Comparison of ENCODE assay signal across 13 mouse cellular contexts in the genomic region with DNA sequence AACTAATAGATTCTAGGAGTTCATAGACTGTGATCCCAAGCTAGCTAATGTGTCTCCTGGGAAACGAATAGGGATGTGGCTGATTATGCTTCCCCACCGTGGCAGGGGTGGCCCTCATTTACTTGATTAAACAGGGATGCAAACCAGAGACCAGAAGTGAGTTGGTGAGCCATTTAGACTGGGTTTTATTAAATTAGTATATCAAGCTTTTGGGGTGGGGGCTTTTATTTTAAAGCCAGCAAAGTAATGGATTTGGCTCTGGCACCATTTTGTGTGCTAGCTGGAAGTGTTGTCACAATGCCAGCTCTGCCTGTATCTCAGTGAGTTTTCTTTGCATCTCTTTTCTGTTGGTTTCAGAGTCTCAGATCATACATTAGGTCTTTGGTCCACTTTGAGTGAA. TPM values are rescaled to one million over a fixed set of nuclear protein-coding genes. Genes with fewer than 3 reads are reported as not detected.
DNase-seq lines count a peak whose midpoint lies in the region; ATAC-seq and TF ChIP-seq lines count a peak whose summit lies in the region.
"Had no signal": no experiment of that assay in that cellular context is flagged by ENCODE, and none has a peak within 500 bp of the region (broad histone marks: within the 10 kb centered on the region; RNA-seq: fewer than 3 reads in every experiment).

No protein-coding gene starts in this region.

- TF ChIP-seq POLR2A in heart, adult 2 months (IDR thresholded peaks at IDR 0.05; ENCODE audit: insufficient read depth, low read depth, low read length), result no peak

- H3K9ac ChIP-seq in heart, embryonic 13.5 days, result no peak overlapping the region
- H3K9ac ChIP-seq in heart, adult 2 months (ENCODE audit: low read depth, low read length), result no peak overlapping the region
- H3K9ac ChIP-seq in midbrain, embryonic 13.5 days (replicated peaks), result no peak overlapping the region
- no peak overlapping the region for H3K9ac ChIP-seq in midbrain, embryonic 15.5 days
- H3K9ac ChIP-seq in forebrain, embryonic 15.5 days (replicated peaks), result no peak overlapping the region
- peak overlapping the region; percentile 56 for H3K9ac ChIP-seq in liver, embryonic 14.5 days (replicated peaks)
- H3K9ac ChIP-seq: kidney, embryonic 15.5 days had no signal

- H3K27me3 ChIP-seq in heart, embryonic 13.5 days (replicated peaks), result no peaks in the 10 kb centered on the region
- no peaks in the 10 kb centered on the region for H3K27me3 ChIP-seq in heart, adult 2 months (ENCODE audit: control insufficient read depth, insufficient read depth, low read length)
- H3K27me3 ChIP-seq in midbrain, embryonic 13.5 days, result no peaks in the 10 kb centered on the region
- no peaks in the 10 kb centered on the region for H3K27me3 ChIP-seq in midbrain, embryonic 15.5 days (replicated peaks)
- no peaks in the 10 kb centered on the region for H3K27me3 ChIP-seq in forebrain, embryonic 15.5 days
- H3K27me3 ChIP-seq in liver, embryonic 14.5 days (ENCODE audit: control insufficient read depth, insufficient read depth, low read length), result no peaks in the 10 kb centered on the region
- H3K27me3 ChIP-seq: kidney, embryonic 15.5 days had no signal

- DNase-seq in heart, adult 2 months, result no peak
- DNase-seq in liver, embryonic 14.5 days (ENCODE audit: low read depth in 3 of 3, low spot score in 3 of 3), result no peak
- no peak for DNase-seq in natural killer cell, adult 2 months (ENCODE audit: low spot score in 2 of 2)
- DNase-seq in thymus, postnatal 36 days, result no peak
- DNase-seq: cerebellum, adult 9-10 months; lung, postnatal 36 days; right cerebral cortex, postnatal 14 days; thymus, postnatal 25 days had no signal

- H3K27ac ChIP-seq in heart, embryonic 13.5 days (replicated peaks), result no peak overlapping the region
- no peak overlapping the region for H3K27ac ChIP-seq in heart, adult 2 months
- 0 out of 2 replicates have a peak overlapping the region, but pooled peaks have one; percentile 25 for H3K27ac ChIP-seq in midbrain, embryonic 13.5 days
- H3K27ac ChIP-seq in midbrain, embryonic 15.5 days, result no peak overlapping the region
- H3K27ac ChIP-seq in forebrain, embryonic 15.5 days (replicated peaks), result peak overlapping the region; percentile 60
- peak overlapping the region; percentile 86 for H3K27ac ChIP-seq in liver, embryonic 14.5 days
- H3K27ac ChIP-seq: kidney, embryonic 15.5 days had no signal

- H3K36me3 ChIP-seq in heart, embryonic 13.5 days, result peaks cover under 1% of the 10 kb centered on the region; the same call in 1 of the 2 replicates
- no peaks in the 10 kb centered on the region for H3K36me3 ChIP-seq in heart, adult 2 months (ENCODE audit: control insufficient read depth, insufficient read depth, low read length)
- peaks cover 7% of the 10 kb centered on the region; the same call in 1 of the 2 replicates for H3K36me3 ChIP-seq in midbrain, embryonic 13.5 days
- H3K36me3 ChIP-seq in midbrain, embryonic 15.5 days (replicated peaks), result no peaks in the 10 kb centered on the region; the same call in 1 of the 2 replicates
- H3K36me3 ChIP-seq in forebrain, embryonic 15.5 days, result no peaks in the 10 kb centered on the region; the same call in 1 of the 2 replicates
- peaks cover 4% of the 10 kb centered on the region; the same call in 1 of the 2 replicates for H3K36me3 ChIP-seq in liver, embryonic 14.5 days (replicated peaks; ENCODE audit: control insufficient read depth, insufficient read depth, low read depth)

- no peaks in the 10 kb centered on the region for H3K79me2 ChIP-seq in heart, adult 2 months (replicated peaks; ENCODE audit: control insufficient read depth, insufficient read depth, low read length)

- no peaks in the 10 kb centered on the region for H3K9me3 ChIP-seq in heart, embryonic 13.5 days
- H3K9me3 ChIP-seq in midbrain, embryonic 13.5 days, result no peaks in the 10 kb centered on the region
- no peaks in the 10 kb centered on the region for H3K9me3 ChIP-seq in midbrain, embryonic 15.5 days
- no peaks in the 10 kb centered on the region for H3K9me3 ChIP-seq in forebrain, embryonic 15.5 days
- H3K9me3 ChIP-seq in liver, embryonic 14.5 days (ENCODE audit: control insufficient read depth, low read length), result 0 out of 2 replicates have a peak, but pooled peaks cover 2% of the 10 kb centered on the region

- no peak for ATAC-seq in heart, embryonic 13.5 days (ENCODE audit: extremely low read depth, insufficient number of reproducible peaks, low FRiP score, low TSS enrichment)
- no peak for ATAC-seq in midbrain, embryonic 13.5 days
- no peak for ATAC-seq in midbrain, embryonic 15.5 days (replicated peaks)
- ATAC-seq in forebrain, embryonic 15.5 days (replicated peaks), result no peak
- ATAC-seq in liver, embryonic 14.5 days (ENCODE audit: insufficient read depth), result no peak

- peaks cover 39% of the 10 kb centered on the region for H3K4me1 ChIP-seq in heart, embryonic 13.5 days
- H3K4me1 ChIP-seq in heart, adult 2 months (ENCODE audit: control insufficient read depth, insufficient read depth, low read length), result no peaks in the 10 kb centered on the region
- H3K4me1 ChIP-seq in midbrain, embryonic 13.5 days (replicated peaks), result peaks cover 34% of the 10 kb centered on the region
- H3K4me1 ChIP-seq in midbrain, embryonic 15.5 days, result peaks cover 20% of the 10 kb centered on the region
- peaks cover 40% of the 10 kb centered on the region for H3K4me1 ChIP-seq in forebrain, embryonic 15.5 days
- H3K4me1 ChIP-seq in liver, embryonic 14.5 days (replicated peaks; ENCODE audit: control insufficient read depth in 2 of 2, insufficient read depth in 2 of 2, low read length in 1 of 2), result peaks cover 47 to 59% of the 10 kb centered on the region in 2 experiments

- no peak for TF ChIP-seq EP300 in heart, adult 2 months (IDR thresholded peaks at IDR 0.05; ENCODE audit: insufficient read depth, low read depth, low read length)
- TF ChIP-seq EP300 in liver, embryonic 14.5 days (IDR thresholded peaks at IDR 0.05; ENCODE audit: low read depth), result no peak

- intact Hi-C loops in heart, adult 2 months (cut with DNase I), result no loop called here

- no peak for TF ChIP-seq CTCF in heart, adult 2 months (IDR thresholded peaks at IDR 0.05)
- TF ChIP-seq CTCF in liver, embryonic 14.5 days (IDR thresholded peaks at IDR 0.05; ENCODE audit: low read depth), result no peak

- 79% methylated on average over 2 of the region's 2 CpGs for WGBS in heart, embryonic 13.5 days
- 77% methylated on average over 2 of the region's 2 CpGs for WGBS in heart, adult 2 months
- 37% methylated on average over 2 of the region's 2 CpGs for WGBS in midbrain, embryonic 13.5 days
- 35% methylated on average over 2 of the region's 2 CpGs for WGBS in midbrain, embryonic 15.5 days
- WGBS in forebrain, embryonic 15.5 days, result 22% methylated on average over 2 of the region's 2 CpGs
- 57% methylated on average over 2 of the region's 2 CpGs for WGBS in liver, embryonic 14.5 days (ENCODE audit: insufficient replicate concordance)

- H3K4me3 ChIP-seq in heart, embryonic 13.5 days, result no peak overlapping the region
- H3K4me3 ChIP-seq in heart, adult 2 months, result no peak overlapping the region
- no peak overlapping the region for H3K4me3 ChIP-seq in midbrain, embryonic 13.5 days (replicated peaks)
- H3K4me3 ChIP-seq in midbrain, embryonic 15.5 days, result no peak overlapping the region
- H3K4me3 ChIP-seq in forebrain, embryonic 15.5 days, result no peak overlapping the region
- H3K4me3 ChIP-seq in liver, embryonic 14.5 days (ENCODE audit: insufficient read depth in 1 of 2, low read depth in 2 of 2, low read length in 2 of 2), result no peak overlapping the region
- H3K4me3 ChIP-seq: kidney, embryonic 15.5 days had no signal

- 0 out of 2 replicates have a peak overlapping the region, but pooled peaks have one; percentile 4 for H3K4me2 ChIP-seq in heart, embryonic 13.5 days
- no peak overlapping the region for H3K4me2 ChIP-seq in midbrain, embryonic 13.5 days (replicated peaks)
- no peak overlapping the region for H3K4me2 ChIP-seq in midbrain, embryonic 15.5 days
- no peak overlapping the region for H3K4me2 ChIP-seq in forebrain, embryonic 15.5 days (replicated peaks)
- H3K4me2 ChIP-seq in liver, embryonic 14.5 days (ENCODE audit: low read depth), result no peak overlapping the region; the same call in 1 of the 2 replicates
- H3K4me2 ChIP-seq: kidney, embryonic 15.5 days had no signal

RNA-seq across cellular contexts. Expression of gene Pigk, which starts 43.0 kb away (rescaled TPM):
- 37.1 and 37.6 TPM in 2 replicates for polyA plus RNA-seq in heart, embryonic 13.5 days (2015; fragmentation: Nextera tagmentation; extraction: Ambion mirVana)
- 10 to 100 TPM; 24.0 to 28.1 TPM for total RNA-seq in heart, adult 2 months (2021)
- polyA plus RNA-seq in heart, adult 2 months (2012; rRNA removed), result 6.4 and 10.7 TPM in 2 replicates
- polyA plus RNA-seq in midbrain, embryonic 13.5 days (2015; fragmentation: Nextera tagmentation; extraction: Ambion mirVana), result 35.9 and 45.9 TPM in 2 replicates
- polyA plus RNA-seq in midbrain, embryonic 15.5 days (2015; fragmentation: Nextera tagmentation; extraction: Ambion mirVana), result 49.1 and 53.0 TPM in 2 replicates
- 31.0 and 32.1 TPM in 2 replicates for polyA plus RNA-seq in forebrain, embryonic 15.5 days (2015; fragmentation: Nextera tagmentation; extraction: Ambion mirVana)
- 7.0 and 7.9 TPM in 2 replicates for polyA plus RNA-seq in liver, embryonic 14.5 days (2012; rRNA removed)
- 22.2 and 23.3 TPM in 2 replicates for polyA plus RNA-seq in liver, embryonic 14.5 days (2014; fragmentation: Nextera tagmentation; extraction: Ambion mirVana)

Comparison
In these comparisons a context has a peak if more than half of its experiments do, and no peak if none do; other contexts are left out.
1. H3K27ac ChIP-seq: peak in midbrain, embryonic 13.5 days (single experiment), forebrain, embryonic 15.5 days (single experiment) and liver, embryonic 14.5 days (single experiment); none in heart, embryonic 13.5 days (single experiment), heart, adult 2 months (single experiment) and midbrain, embryonic 15.5 days (single experiment).